Mouse (Mus musculus) megakaryocyte, embryonic 14.5 days (primary cell): ENCODE results near the gene Gkap1.

Experiments used
- FLI1 ChIP-seq: IDR thresholded peaks from 2 replicates; pipeline ENCODE4 v1.6.1; 2012; ENCODE audit warnings: low read length, inconsistent platforms, mixed read lengths
- GATA1 ChIP-seq: IDR thresholded peaks from 3 replicates; pipeline ENCODE4 v1.6.1; 2012; ENCODE audit warnings: mixed read lengths, low read length, inconsistent platforms, borderline replicate concordance

- TF ChIP-seq GATA1 (no peak), FLI1 (no peak)
These were observed 73.6 kb downstream of the Gkap1 start for GRCm38 (mm10) chr13:58201908-58202307.
